Mouse (Mus musculus) ES-Bruce4 (cell line): ENCODE data around the gene 4930432K21Rik.

Experiments used
- CTCF ChIP-seq: IDR thresholded peaks from one replicate; pipeline ENCODE4 v1.8.1; 2011; ENCODE audit warnings: low read depth, low read length
- EP300 ChIP-seq: IDR thresholded peaks from 2 replicates; pipeline ENCODE4 v1.6.1; 2011; ENCODE audit warnings: low read depth, low read length; ENCODE audit not compliant: insufficient read depth

DNA sequence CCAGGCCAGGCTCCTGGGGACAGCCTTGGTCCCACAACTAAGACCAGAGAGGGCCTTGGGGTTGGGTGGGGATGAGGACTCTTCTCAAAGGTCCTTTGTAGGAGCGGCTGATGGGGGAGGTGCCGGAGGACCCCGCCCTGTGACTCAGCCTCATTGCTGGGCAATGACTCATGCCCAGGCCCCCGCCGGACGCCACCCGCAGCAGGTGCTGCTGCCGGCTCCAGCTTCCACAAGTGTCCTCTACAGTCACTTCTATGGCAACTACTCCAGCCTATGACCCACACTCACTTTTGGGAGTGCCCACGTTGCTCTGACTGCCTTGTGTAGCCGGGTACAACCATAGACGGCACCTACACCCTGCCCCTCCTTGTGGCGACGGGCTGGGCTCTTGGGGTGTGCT, 44.2 kb downstream of the 4930432K21Rik start:
- no peak for TF ChIP-seq CTCF
- TF ChIP-seq EP300: peak; percentile 99
